Mouse (Mus musculus): Measurements from ENCODE around the gene Oip5.

The Oip5 gene

GRCm38 (mm10) chr2:119587383-119587782 lies 30.9 kb downstream of the Oip5 start:
- DNase-seq (ENCODE audit: low spot score in 2 of 2), result peak; percentile 50 to 73

- DNase-seq (ENCODE audit: low spot score in 2 of 2), result no peak
Measured at GRCm38 (mm10) chr2:119584282-119584681, 34.0 kb downstream of the Oip5 start.

- DNase-seq (ENCODE audit: low spot score in 2 of 2), result no peak
Measured at GRCm38 (mm10) chr2:119583439-119583838, 34.8 kb downstream of the Oip5 start.

GRCm38 (mm10) chr2:119581571-119581970 lies 36.7 kb downstream of the Oip5 start:
- DNase-seq (ENCODE audit: low spot score in 2 of 2), result no peak

GRCm38 (mm10) chr2:119572471-119572870 lies 45.8 kb downstream of the Oip5 start:
- DNase-seq (ENCODE audit: low spot score in 2 of 2), result no peak

- DNase-seq (ENCODE audit: low spot score in 2 of 2), result no peak
Measured at GRCm38 (mm10) chr2:119566182-119566855, 52.0 kb downstream of the Oip5 start.

- no peak for DNase-seq (ENCODE audit: low spot score in 2 of 2)
Measured at GRCm38 (mm10) chr2:119565284-119565683, 53.0 kb downstream of the Oip5 start.

- DNase-seq (ENCODE audit: low spot score in 2 of 2), result no peak
Measured at GRCm38 (mm10) chr2:119561794-119562193, 56.5 kb downstream of the Oip5 start.

Data from natural killer cell, adult 2 months (primary cell).